Mouse (Mus musculus): Measurements from ENCODE around the gene Klra4. TPM values are rescaled to one million over a fixed set of nuclear protein-coding genes. Genes with fewer than 3 reads are reported as not detected.
"Not testable (repeated sequence)": the region's sequence is repeated elsewhere in the genome, so short reads cannot be mapped to it uniquely, and the experiment has no call there.

Gene Klra4
- polyA plus RNA-seq (2017; shearing (Covaris generic)) = not detected

DNA sequence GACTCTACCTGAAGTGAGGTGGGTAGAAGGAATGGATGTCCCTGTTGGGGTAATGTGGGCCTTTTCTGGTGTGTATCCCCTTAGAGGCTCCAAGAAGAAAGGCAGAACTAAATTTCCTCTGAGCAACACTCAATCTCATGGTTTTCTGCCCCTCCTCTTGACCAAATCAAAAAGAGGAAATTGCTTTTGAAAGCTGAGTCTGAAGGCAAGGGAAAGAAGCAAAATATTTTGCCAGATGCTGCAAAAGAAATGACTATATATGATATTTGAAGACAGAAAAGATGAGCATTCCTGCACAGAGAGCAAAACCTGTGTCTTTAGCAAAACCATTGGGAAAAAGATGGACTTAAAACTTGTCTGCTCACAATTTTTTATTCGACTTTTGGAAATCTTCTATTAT, at the start of gene Klra4:
Gene Klra4 (minus strand): TSS at position 101 of the 400 bp plus-strand sequence.
- ATAC-seq = not testable (repeated sequence)

DNA sequence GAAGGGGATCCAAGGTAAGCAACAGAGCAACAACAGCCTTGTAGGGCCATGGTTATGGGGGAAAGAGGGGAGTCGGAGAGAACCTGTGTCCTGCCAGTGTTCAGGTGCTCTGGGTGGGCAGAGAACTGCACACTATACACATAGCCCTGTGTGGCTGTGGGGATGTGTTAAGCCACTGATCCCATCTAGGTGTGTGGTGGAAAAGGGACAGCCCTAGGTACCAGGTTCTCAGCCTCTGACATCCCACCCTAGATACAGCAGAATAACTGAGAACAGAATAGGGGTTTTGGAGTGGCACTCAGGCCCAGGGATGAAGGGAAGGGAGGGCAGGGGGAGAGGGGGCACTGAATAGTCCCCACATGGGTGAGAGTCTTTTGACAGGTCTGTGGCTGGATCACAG, 43.4 kb upstream of the Klra4 start:
- ATAC-seq = no peak

DNA sequence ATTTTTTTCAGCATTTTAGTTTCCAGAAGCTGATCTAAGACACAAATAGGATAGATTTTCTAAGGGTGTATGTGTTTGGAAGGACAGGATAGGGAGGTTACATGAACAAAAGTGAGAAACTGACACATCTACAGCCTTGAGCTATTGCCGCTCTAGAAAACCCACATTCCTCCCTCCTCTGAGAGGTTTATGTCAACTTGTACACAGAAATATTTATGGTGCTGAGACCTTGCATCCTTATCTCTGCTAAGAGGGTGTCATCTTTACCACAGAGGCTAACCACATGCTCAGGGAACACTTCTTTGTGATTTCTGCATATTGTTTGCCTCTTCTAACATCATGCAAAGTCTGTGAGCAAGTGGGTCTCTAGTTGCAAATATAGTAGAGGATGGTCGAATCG, 35.7 kb upstream of the Klra4 start:
- not testable (repeated sequence) for ATAC-seq

DNA sequence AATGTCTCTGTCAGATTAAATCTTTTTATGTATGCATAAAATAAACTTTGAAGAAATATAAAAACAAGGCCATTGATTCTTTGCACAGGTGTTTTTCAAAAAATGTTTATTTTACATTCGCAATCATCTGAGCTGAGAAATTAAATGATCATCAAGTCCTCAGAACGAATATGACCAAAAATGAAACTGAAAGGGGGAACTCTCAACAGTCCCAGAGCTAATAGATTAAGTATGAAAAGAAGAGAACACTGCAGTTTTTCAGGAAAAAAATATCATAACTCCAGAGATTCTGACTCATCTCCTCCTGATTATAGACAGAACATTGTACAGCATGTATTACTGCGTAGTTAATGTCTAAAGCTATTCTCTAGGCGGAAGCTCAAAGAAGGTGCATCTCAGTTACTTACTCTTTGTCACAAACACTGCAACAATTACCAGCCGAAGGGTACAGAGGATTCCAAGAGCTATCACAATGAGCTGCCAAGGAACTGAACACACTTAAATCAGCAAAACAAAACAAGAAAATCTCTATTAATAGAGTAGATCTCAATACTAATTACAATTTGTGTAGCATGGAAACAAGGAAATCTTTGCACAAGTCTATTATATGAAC, 25.4 kb upstream of the Klra4 start:
- no peak for ATAC-seq

DNA sequence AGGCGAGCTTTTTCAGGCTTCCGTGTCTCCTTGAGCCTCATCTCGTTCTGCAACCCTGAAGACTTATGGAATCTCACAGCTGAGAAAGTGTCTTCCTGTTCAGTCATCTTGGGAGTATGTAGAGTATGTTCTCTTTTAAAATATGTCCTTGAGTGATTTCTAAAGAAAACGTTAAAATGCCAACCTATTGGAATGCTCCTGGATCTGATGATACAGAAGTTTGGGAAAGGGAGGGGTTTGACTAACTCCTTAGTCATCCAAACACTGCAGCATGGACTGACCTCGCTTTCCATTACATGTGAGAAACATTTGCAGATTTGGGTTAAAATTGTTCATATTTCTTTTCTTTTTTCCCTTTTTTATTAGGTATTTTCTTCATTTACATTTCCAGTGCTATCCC, 1.9 kb downstream of the Klra4 start:
- no peak for ATAC-seq

DNA sequence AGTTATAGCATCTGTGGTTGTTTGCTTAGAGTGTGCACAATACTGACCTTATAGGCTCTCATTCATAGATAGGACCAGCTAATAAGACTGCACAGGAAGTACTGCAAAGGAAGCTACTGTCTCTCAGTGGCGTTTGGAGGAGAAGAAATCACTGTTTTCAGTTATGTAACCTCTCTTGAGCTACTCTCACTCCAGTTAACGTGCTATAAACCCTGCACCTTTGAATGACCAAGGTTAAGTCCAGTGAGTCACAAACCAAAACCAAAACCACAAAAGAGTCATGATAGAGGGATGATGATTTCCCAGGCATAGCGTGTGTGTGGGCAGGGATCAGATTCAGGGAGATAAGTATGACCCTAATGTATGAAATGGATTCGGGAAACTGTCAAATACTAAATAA, 31.9 kb downstream of the Klra4 start:
- ATAC-seq = not testable (repeated sequence)

DNA sequence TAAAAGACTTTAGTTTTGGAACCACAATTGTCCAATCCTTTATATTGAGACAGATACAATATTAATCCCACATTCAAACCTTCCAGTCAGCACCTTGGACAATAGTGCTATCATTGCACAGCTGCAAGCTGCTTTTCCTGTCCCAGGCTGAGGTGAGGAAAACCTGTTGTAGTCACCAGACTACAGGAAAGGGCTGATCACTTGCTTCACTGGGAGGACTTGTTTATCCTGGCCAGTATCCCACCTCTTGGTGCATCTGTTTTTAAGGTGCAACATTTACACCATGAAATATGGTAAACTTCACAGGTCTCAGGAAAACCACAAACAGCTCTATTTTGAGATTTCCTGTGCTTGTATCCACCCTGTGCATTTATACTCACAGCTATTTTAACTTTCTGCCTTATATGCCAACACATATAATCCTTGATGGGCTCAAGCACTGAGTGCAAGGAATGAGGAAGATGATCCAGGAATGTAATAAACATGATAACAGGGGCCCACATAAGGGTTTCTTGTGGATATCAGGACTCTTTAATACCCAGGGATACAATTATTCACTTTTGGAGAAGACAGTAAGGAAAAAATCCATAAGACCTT, 35.5 kb downstream of the Klra4 start:
- not testable (repeated sequence) for ATAC-seq

DNA sequence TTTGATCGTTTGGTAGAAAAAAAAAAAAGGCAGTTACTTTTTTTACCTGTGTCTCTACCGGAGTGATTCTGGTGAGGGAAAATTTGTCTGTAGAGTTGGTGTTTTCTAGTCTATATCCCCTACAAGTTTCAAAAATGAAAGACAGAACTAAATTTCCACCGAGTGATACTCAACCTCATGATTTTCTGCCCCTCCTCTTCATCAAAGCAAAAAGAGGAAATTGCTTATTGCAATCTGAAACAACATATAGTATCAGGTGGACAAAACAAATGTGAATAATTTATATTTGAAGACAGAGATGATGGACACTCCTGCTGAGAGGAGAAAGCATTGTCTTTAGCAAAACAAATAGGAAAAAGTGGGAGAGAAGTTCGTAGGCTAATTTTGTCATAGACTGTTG, 40.2 kb downstream of the Klra4 start, which contains the start of gene Klra6:
Gene Klra6 (minus strand): TSS at position 101 of the 400 bp plus-strand sequence.
- ATAC-seq = no peak

Other genes with a start within 250 kb of the Klra4 start
- gene Gm17631, start 204.6 kb downstream of the Klra4 start, polyA plus RNA-seq (2017; shearing (Covaris generic)) = not detected
- not detected for gene Klra17, start 190.6 kb downstream of the Klra4 start, polyA plus RNA-seq (2017; shearing (Covaris generic))
- gene Klra5, start 149.6 kb downstream of the Klra4 start, polyA plus RNA-seq (2017; shearing (Covaris generic)) = not detected
- gene Klra6, start 40.3 kb downstream of the Klra4 start, polyA plus RNA-seq (2017; shearing (Covaris generic)) = not detected
- not detected for gene Klra8, start 62.6 kb upstream of the Klra4 start, polyA plus RNA-seq (2017; shearing (Covaris generic))
- gene Klra9, start 125.8 kb upstream of the Klra4 start, polyA plus RNA-seq (2017; shearing (Covaris generic)) = not detected
- gene Klra7, start 166.1 kb upstream of the Klra4 start, polyA plus RNA-seq (2017; shearing (Covaris generic)) = not detected
- not detected for gene Klra10, start 214.7 kb upstream of the Klra4 start, polyA plus RNA-seq (2017; shearing (Covaris generic))

Data from activated CD4-positive, CD25-positive, alpha-beta regulatory T cell, adult 4 months (primary cell).